Mouse (Mus musculus) sigmoid colon, adult 10 weeks (tissue): ENCODE results near the gene Ntn4. TPM values are rescaled to one million over a fixed set of nuclear protein-coding genes. Genes with fewer than 3 reads are reported as not detected.

Source experiments
- polyA plus RNA-seq: library from polyadenylated mRNA; stranded (reverse); fragments of 350-450 nt; fragmentation: Illumina TruSeq; extraction: RNeasy Lipid Tissue Mini Kit (QIAGEN cat#74804); gene quantifications from one replicate; pipeline ENCODE4 v1.2.3, GENCODE M21; 2014; ENCODE audit warnings: low read depth, low replicate concordance

Ntn4 gene
- 20.5 TPM for polyA plus RNA-seq

DNA sequence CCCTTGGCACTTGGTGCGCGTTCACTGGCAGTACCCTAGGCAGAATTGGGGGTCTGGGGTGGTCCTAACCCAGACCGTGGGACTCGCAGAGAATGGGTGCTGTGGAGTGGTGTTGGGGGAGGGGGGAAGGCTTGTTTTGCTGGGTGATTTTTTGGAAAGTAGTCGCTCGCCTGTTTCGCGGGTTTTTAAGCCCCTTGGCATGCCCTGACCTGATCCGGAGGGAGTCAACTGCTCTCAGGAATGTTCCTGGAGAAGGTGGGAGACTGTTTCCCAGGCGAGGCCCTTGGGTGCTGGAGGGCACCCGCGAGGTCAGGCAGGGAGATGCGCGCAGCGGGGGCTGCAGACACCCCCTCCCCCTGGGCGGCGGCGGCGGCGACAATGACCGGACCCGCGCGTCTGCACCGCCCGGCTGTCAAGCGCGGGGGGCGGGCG lies at the start of gene Ntn4:
TSS of gene Ntn4 (plus strand) at position 161 of the 432 bp plus-strand sequence.

Other genes with a start within 250 kb of the Ntn4 start
- 85.5 TPM for gene Lta4h, start 187.3 kb upstream of the Ntn4 start, polyA plus RNA-seq
- 0.35 TPM for gene Hal, start 151.9 kb upstream of the Ntn4 start, polyA plus RNA-seq
- gene Amdhd1, start 100.6 kb upstream of the Ntn4 start, polyA plus RNA-seq, result not detected
- gene Ccdc38, start 100.0 kb upstream of the Ntn4 start, polyA plus RNA-seq, result not detected
- 39.6 TPM for gene Snrpf, start 51.0 kb upstream of the Ntn4 start, polyA plus RNA-seq
- not detected for gene Usp44, start 190.9 kb downstream of the Ntn4 start, polyA plus RNA-seq